Mouse (Mus musculus): Measurements from ENCODE around the gene Cldn7. TPM values are rescaled to one million over a fixed set of nuclear protein-coding genes. Genes with fewer than 3 reads are reported as not detected.

Cldn7 gene
- polyA plus RNA-seq, 1 experiment from 2014 or later, result 13.1 TPM

DNA sequence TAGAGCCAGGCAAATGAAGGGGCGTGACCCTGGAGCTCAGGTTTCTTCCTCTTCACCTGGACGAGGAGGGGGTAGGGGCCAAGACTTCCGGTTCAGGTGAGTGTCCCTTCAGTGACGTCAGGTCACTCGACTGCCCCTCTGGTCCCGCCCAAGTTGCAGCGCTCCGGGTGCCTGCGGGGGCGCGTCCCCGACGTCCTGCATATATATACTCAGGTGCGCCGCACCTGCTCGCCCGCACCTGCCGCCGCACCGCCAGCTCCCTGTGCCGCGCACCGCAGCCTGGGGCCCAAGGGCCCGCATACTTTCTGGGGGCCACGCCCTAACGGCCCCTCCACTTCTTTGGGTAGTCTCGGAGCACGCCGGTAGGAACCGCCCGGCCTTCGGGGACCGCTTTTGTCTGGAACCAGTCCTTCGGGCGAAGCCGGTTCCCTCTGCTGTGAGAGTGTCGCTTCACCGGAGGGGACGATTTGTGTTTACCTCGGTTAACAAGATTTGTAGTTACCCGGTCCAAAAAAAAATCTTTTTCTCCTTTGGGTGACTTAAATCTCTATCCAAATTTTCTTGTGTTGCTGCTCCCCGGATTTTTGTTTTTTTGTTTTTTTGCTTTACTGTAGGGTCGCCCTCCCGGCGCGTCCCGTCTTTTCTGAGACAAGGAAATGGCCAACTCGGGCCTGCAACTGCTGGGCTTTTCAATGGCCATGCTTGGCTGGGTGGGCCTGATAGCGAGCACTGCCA lies 859 bp downstream of the Cldn7 start:
- H3K27me3 ChIP-seq, result peaks cover 60% of the 10 kb centered on the region
- peak overlapping the region; percentile 39 for H3K4me3 ChIP-seq
- no peak overlapping the region for H3K27ac ChIP-seq
- 3% methylated on average over 49 of the region's 49 CpGs for WGBS
- no peak for ATAC-seq (ENCODE audit: insufficient number of reproducible peaks, low FRiP score, low TSS enrichment, low read depth)
- H3K36me3 ChIP-seq, result peaks cover 25% of the 10 kb centered on the region
- H3K4me2 ChIP-seq, result peak overlapping the region; percentile 72
- H3K4me1 ChIP-seq, result peaks cover 24% of the 10 kb centered on the region
- H3K9ac ChIP-seq, result no peak overlapping the region
- H3K9me3 ChIP-seq, result no peaks in the 10 kb centered on the region

DNA sequence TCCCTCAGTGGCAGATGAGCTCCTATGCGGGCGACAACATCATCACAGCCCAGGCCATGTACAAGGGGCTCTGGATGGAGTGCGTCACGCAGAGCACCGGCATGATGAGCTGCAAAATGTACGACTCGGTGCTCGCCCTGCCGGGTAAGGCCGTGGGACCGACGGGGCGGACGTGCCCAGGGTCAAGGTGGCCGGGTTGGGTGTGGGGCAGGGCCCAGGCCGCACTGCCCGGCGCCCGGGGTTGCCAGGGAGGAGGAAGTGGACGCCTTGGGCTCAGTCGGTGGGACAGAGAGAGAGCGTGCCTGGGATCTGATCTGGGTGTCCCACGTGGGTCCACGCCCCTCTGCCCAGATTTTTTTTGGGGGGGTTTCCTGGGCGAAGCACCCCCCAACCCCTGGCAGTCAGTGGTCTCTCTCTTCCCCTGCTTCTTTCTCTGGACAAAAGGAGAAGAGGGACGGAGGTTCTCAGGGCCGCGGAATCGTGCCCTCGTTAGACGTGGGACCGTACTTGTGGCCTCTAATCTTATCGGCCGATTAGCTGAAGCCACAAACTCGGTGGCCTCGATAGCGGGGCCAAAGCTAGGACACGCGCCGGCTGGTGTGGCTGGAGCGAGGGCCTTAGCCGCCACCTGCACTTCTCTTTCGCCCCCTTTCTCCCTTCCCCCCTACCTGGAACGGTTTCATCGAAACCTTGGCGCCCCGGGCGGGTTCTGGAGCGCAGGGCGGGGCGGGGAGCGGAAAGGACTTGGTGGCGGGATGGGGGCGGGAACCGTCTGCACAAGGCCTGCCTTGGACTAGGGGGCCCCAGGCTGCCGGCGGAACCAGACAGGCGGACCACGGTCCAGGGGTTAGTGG lies 1.7 kb downstream of the Cldn7 start:
- no peak overlapping the region for H3K27ac ChIP-seq
- peaks cover 58% of the 10 kb centered on the region for H3K27me3 ChIP-seq
- no peaks in the 10 kb centered on the region for H3K9me3 ChIP-seq
- peak overlapping the region; percentile 39 for H3K4me3 ChIP-seq
- 2% methylated on average over 58 of the region's 59 CpGs for WGBS
- H3K4me1 ChIP-seq, result peaks cover 24% of the 10 kb centered on the region
- peak; percentile 57; the same call in 1 of the 2 replicates for ATAC-seq (ENCODE audit: insufficient number of reproducible peaks, low FRiP score, low TSS enrichment, low read depth)
- peaks cover 29% of the 10 kb centered on the region for H3K36me3 ChIP-seq
- peak overlapping the region; percentile 45 for H3K9ac ChIP-seq
- H3K4me2 ChIP-seq, result peak overlapping the region; percentile 72

DNA sequence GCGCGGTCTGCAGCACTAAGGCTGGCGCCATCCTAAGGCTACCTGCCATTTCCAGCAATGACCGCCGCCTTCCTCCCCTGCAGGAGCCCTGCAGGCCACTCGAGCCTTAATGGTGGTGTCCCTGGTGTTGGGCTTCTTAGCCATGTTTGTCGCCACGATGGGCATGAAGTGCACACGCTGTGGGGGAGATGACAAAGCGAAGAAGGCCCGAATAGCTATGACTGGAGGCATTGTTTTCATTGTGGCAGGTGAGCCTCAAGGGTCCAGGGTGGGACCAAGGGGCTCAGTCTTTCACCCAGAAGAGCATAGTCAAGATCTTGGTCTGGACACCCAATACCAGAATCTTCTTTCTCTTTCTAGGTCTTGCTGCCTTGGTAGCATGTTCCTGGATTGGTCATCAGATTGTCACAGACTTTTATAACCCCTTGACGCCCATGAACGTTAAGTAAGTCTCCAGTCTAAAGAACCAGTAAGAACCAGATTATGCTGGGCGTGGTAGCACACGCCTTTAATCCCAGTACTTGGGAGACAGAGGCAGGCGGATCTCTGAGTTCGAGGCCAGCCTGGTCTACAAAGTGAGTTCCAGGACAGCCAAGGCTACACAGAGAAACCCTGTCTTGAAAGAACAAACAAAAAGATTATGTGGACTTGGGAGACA lies 2.4 kb downstream of the Cldn7 start:
- ATAC-seq (ENCODE audit: insufficient number of reproducible peaks, low FRiP score, low TSS enrichment, low read depth), result no peak
- Histone ChIP-seq H3K4me2 (peak overlapping the region; percentile 72), H3K9me3 (no peaks in the 10 kb centered on the region), H3K27ac (no peak overlapping the region), H3K9ac (peak overlapping the region; percentile 45; the same call in 1 of the 2 replicates), H3K4me1 (peaks cover 24% of the 10 kb centered on the region), H3K36me3 (peaks cover 37% of the 10 kb centered on the region), H3K4me3 (peak overlapping the region; percentile 39), H3K27me3 (peaks cover 56% of the 10 kb centered on the region)
- 41% methylated on average over 17 of the region's 17 CpGs for WGBS

DNA sequence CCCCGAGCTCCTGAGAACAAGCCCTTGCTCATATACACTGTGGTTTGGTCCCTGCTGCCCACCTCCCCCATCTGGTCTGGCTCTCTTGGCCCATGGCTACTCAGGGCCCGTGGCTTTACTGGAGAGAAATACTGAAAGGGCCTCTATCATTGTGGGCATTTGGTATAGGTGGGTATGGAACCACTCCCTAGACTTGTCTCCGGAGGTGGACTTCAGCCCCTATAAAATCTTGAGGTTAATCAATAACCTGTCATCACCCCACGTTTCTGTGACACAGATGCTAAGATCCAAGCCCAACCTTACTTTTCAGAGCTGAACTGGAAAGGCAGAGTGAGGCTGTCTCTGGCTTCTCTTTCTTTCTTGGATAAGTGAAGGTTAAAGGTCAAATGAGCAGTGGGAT lies 4.2 kb downstream of the Cldn7 start:
- Histone ChIP-seq H3K27me3 (peaks cover 38% of the 10 kb centered on the region), H3K36me3 (peaks cover 54% of the 10 kb centered on the region), H3K4me2 (no peak overlapping the region), H3K4me1 (peaks cover 24% of the 10 kb centered on the region), H3K9ac (no peak overlapping the region), H3K27ac (no peak overlapping the region), H3K4me3 (no peak overlapping the region), H3K9me3 (no peaks in the 10 kb centered on the region)
- 80% methylated on average over 4 of the region's 4 CpGs for WGBS
- no peak for ATAC-seq (ENCODE audit: insufficient number of reproducible peaks, low FRiP score, low TSS enrichment, low read depth)

DNA sequence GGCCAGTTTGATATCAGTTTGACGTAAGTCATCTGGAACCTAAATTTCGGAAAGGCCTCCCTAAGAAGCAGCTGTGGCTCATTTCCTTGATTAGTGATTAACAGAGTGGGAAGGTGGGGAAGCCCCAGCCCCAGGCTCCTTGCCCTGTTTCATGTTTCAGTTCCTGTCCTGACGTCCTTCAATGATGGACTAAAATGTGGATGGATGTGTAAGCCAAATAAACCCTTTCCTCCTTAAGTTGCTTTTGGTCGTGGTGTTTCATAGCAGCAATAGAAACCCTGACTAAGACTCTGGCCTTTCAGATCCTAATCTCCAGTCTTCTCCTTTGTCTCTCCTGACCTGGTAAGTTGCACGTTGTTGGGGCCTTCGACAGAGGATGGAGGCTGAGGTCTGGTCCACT lies 5.6 kb downstream of the Cldn7 start:
- no peak overlapping the region for H3K27ac ChIP-seq
- H3K4me2 ChIP-seq, result no peak overlapping the region
- peaks cover 24% of the 10 kb centered on the region for H3K27me3 ChIP-seq
- peaks cover 68% of the 10 kb centered on the region for H3K36me3 ChIP-seq
- H3K4me1 ChIP-seq, result peaks cover 20% of the 10 kb centered on the region
- no peak overlapping the region for H3K9ac ChIP-seq
- no peak for ATAC-seq (ENCODE audit: insufficient number of reproducible peaks, low FRiP score, low TSS enrichment, low read depth)
- H3K9me3 ChIP-seq, result no peaks in the 10 kb centered on the region
- H3K4me3 ChIP-seq, result no peak overlapping the region
- WGBS, result 81% methylated on average over 6 of the region's 6 CpGs

DNA sequence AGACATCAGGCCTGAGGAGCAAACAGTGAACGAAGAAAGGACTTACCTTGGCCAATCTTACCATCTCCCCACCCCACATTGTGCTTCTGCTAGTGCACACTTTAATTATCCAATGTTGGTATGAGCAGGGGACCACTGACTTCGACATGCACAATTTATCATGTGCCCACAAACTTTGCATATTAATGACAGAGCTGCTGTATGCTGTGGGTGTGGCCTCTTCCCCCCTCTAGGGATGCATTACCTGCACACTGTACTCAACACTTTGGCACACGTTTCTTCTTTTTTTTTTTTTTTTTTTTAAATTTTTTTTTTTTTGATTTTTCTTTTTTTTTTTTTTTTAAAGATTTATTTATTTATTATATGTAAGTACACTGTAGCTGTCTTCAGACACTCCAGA lies 6.2 kb downstream of the Cldn7 start:
- Histone ChIP-seq H3K36me3 (peaks cover 72% of the 10 kb centered on the region), H3K27ac (no peak overlapping the region), H3K27me3 (peaks cover 19% of the 10 kb centered on the region), H3K9ac (no peak overlapping the region), H3K4me1 (peaks cover 14% of the 10 kb centered on the region), H3K9me3 (no peaks in the 10 kb centered on the region), H3K4me2 (no peak overlapping the region), H3K4me3 (no peak overlapping the region)
- no peak for ATAC-seq (ENCODE audit: insufficient number of reproducible peaks, low FRiP score, low TSS enrichment, low read depth)
- WGBS, result 78% methylated on average over 3 of the region's 3 CpGs

DNA sequence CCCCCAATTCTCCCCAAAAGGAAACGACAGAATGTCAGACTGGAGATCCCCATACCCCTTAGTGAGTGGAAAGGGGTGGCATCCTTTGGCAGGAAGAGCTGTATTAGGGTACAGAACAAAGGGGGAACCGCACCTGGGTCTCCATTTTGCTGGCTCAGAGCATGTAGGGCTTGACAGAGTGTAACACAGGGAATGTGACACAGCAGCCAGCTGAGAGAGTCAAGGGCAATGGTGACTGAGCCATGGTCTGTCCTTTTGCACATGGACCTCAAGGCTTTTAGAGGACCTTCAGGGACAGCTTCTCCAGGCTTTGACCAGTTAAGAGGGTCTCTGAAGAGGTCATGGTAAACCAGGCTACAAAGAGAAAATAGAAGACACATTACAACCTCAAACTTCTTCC lies 10.3 kb downstream of the Cldn7 start:
- Histone ChIP-seq H3K9me3 (no peaks in the 10 kb centered on the region), H3K27me3 (no peaks in the 10 kb centered on the region), H3K27ac (no peak overlapping the region), H3K36me3 (peaks cover 81% of the 10 kb centered on the region), H3K4me2 (no peak overlapping the region), H3K9ac (no peak overlapping the region), H3K4me1 (peaks cover 6% of the 10 kb centered on the region), H3K4me3 (no peak overlapping the region)
- ATAC-seq (ENCODE audit: insufficient number of reproducible peaks, low FRiP score, low TSS enrichment, low read depth), result no peak
- WGBS, result 98% methylated on average over 2 of the region's 2 CpGs

DNA sequence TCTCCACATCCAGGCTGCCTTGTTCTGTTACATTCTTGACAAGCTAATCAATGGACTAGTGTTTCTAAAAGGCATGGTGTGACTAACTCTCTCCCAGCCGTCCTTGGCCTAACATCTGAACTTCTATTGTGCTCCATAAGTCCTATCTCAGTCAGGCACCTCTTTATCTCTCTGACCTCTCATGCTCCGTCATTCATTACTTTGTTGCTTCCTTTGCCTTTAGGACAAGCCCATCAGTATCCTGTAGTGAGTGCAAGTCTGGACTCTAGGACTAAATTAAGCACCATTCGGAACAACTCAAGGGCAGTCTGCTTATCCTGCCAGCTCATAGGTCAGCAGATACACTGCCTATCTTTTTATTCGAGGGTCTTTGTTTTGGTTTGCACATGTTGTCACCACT lies 11.7 kb downstream of the Cldn7 start:
- Histone ChIP-seq H3K27ac (no peak overlapping the region), H3K4me3 (no peak overlapping the region), H3K36me3 (peaks cover 71% of the 10 kb centered on the region), H3K4me2 (no peak overlapping the region), H3K9ac (no peak overlapping the region), H3K9me3 (no peaks in the 10 kb centered on the region), H3K4me1 (peaks cover 6% of the 10 kb centered on the region), H3K27me3 (no peaks in the 10 kb centered on the region)
- 90% methylated on average over 4 of the region's 4 CpGs for WGBS
- ATAC-seq (ENCODE audit: insufficient number of reproducible peaks, low FRiP score, low TSS enrichment, low read depth), result no peak

DNA sequence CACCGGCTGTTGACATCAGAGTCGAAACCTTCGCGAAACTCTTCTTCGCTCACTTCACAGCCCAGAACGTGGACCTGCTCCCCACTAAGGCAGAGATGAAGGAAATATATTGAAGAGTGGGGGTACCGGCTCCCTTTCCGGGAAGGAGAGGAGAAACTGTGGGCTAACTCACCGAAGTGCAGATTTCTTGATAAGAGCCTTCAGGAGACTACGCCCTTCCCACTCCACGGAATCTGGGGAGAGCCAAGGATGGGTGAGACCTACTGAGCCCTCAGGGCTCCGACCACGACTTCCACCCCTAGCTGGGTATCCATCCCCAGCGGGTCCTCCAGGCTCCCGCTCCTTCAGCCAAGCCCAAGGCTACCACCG lies 15.2 kb downstream of the Cldn7 start:
- WGBS, result 3% methylated on average over 16 of the region's 16 CpGs
- no peaks in the 10 kb centered on the region for H3K27me3 ChIP-seq
- H3K9ac ChIP-seq, result peak overlapping the region; percentile 58
- H3K4me2 ChIP-seq, result peak overlapping the region; percentile 82
- peaks cover 52% of the 10 kb centered on the region for H3K36me3 ChIP-seq
- peaks cover 23% of the 10 kb centered on the region for H3K4me1 ChIP-seq
- peak overlapping the region; percentile 90 for H3K4me3 ChIP-seq
- ATAC-seq (ENCODE audit: insufficient number of reproducible peaks, low FRiP score, low TSS enrichment, low read depth), result no peak
- H3K9me3 ChIP-seq, result no peaks in the 10 kb centered on the region
- peak overlapping the region; percentile 99 for H3K27ac ChIP-seq

DNA sequence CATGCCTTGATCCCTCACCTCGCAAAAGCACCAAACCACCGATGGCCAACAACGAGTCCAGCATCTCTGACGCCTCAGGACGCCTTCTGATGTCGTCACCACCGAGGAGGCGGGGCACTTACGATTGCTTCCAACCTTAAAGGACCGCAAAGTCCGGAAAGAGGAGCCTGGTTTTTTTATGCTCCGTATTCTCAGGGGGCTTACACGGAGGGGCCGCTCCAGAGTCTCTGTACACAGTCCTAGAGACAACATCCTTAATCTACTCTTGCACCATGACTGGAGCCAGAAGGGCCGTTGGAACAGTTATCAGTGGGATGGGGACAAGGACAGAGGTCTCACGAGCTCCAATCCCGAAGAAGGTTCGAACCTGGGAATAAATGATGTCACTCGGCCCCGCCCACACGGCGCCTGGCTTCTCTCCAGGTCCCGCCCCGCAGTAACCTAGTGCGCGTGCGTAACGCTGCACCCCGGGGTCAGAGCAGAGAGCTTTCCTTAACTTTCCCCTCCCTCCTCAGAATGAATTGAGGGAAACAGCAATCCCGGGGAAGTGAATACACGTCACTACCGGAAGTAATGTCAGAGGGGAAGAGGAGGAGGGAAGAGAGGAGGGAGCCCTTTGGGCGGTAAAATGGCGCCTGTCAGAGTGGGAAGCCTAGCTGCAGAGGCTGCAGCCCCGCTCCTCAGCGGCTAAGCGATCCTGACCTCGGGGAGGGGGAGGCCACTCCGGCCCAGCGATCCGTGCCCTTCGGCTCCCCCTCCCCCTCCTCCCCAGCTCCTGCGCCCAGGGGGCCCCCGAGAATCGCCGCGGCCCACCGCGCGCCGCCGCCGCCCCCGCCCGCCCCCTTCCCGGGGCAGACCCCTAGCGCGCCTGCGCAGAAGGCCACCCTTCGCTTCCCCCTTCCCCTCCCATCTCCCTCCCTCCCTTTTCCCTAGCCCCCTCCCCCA lies 15.9 kb downstream of the Cldn7 start:
- Histone ChIP-seq H3K9ac (peak overlapping the region; percentile 93), H3K4me1 (peaks cover 23% of the 10 kb centered on the region), H3K27ac (peak overlapping the region; percentile 99), H3K9me3 (no peaks in the 10 kb centered on the region), H3K36me3 (peaks cover 52% of the 10 kb centered on the region), H3K27me3 (no peaks in the 10 kb centered on the region), H3K4me2 (peak overlapping the region; percentile 82), H3K4me3 (peak overlapping the region; percentile 90)
- peak; percentile 96 for ATAC-seq (ENCODE audit: insufficient number of reproducible peaks, low FRiP score, low TSS enrichment, low read depth)
- WGBS, result under 1% methylated on average over 36 of the region's 60 CpGs

DNA sequence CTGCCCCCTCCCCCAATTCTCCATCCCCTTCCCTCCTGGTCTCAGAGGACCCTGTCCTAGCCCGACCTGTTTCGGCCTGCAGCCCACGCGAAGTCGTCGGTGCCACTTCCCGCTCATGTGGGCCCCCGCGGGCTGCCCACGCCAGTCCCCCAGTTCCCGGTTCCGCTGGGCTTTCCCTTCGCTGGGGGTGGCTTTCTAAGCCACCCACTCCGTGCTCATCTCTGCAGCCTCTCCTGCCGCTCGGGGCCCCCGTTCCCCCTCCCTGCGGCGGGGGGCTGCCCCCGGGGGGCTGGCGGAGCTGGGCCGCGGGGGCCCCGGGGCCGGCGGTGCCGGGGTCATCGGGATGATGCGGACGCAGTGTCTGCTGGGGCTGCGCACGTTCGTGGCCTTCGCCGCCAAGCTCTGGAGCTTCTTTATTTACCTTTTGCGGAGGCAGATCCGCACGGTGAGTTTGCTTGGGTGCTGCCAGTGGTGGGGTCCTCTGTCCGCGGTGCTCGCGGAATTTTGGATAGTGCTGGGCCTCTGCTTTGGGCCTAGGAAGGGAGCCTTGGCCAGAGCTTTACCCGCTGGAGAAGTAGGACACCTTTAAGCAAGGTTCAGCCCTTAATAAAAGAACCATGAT lies 16.7 kb downstream of the Cldn7 start, which contains the start of gene Ctdnep1:
Ctdnep1 (plus strand) TSS at position 16 of the 622 bp plus-strand sequence.
- Histone ChIP-seq H3K9me3 (no peaks in the 10 kb centered on the region), H3K27ac (peak within 1 kb of the TSS; percentile 99), H3K4me2 (peak within 1 kb of the TSS; percentile 82), H3K9ac (peak within 1 kb of the TSS; percentile 93), H3K4me3 (peak within 1 kb of the TSS; percentile 90), H3K4me1 (peaks cover 23% of the 10 kb centered on the region), H3K27me3 (no peaks in the 10 kb centered on the region), H3K36me3 (peaks cover 49% of the 10 kb centered on the region)
- WGBS, result under 1% methylated on average over 40 of the region's 43 CpGs
- no peak for ATAC-seq (ENCODE audit: insufficient number of reproducible peaks, low FRiP score, low TSS enrichment, low read depth)

Data from limb, embryonic 15.5 days (tissue).